Mouse (Mus musculus): Measurements from ENCODE around the gene Tjp2. TPM values are rescaled to one million over a fixed set of nuclear protein-coding genes. Genes with fewer than 3 reads are reported as not detected.
A peak's percentile ranks its signal among the peaks of the same experiment; 100 is the strongest.

Tjp2 gene
- polyA plus RNA-seq, 1 experiment from 2014 or later = 11.6 TPM

GRCm38 (mm10) chr19:24160460-24160859 lies 64.4 kb downstream of the Tjp2 start:
- Histone ChIP-seq H3K4me3 (ENCODE audit: low read depth, low read length) (no peak overlapping the region), H3K27ac (ENCODE audit: low read length) (no peak overlapping the region), H3K4me1 (ENCODE audit: control insufficient read depth, insufficient read depth, low read length) (peaks cover 2% of the 10 kb centered on the region), H3K27me3 (ENCODE audit: control insufficient read depth, insufficient read depth, low read depth, low read length) (no peaks in the 10 kb centered on the region), H3K4me2 (ENCODE audit: low read length) (no peak overlapping the region), H3K9me3 (replicated peaks; ENCODE audit: control insufficient read depth, low read length, poor library complexity, severe bottlenecking) (no peaks in the 10 kb centered on the region), H3K36me3 (ENCODE audit: control insufficient read depth, insufficient read depth, low read length) (no peaks in the 10 kb centered on the region), H3K9ac (ENCODE audit: low read depth, low read length) (no peak overlapping the region)
- WGBS = 13% methylated on average over 8 of the region's 8 CpGs
- peak; percentile 62 for ATAC-seq

- Histone ChIP-seq H3K36me3 (ENCODE audit: control insufficient read depth, insufficient read depth, low read length) (no peaks in the 10 kb centered on the region), H3K4me2 (ENCODE audit: low read length) (no peak overlapping the region), H3K27ac (ENCODE audit: low read length) (no peak overlapping the region), H3K4me3 (ENCODE audit: low read depth, low read length) (no peak overlapping the region), H3K9ac (ENCODE audit: low read depth, low read length) (no peak overlapping the region), H3K4me1 (ENCODE audit: control insufficient read depth, insufficient read depth, low read length) (peaks cover 2% of the 10 kb centered on the region; the same call in 1 of the 2 replicates), H3K9me3 (replicated peaks; ENCODE audit: control insufficient read depth, low read length, poor library complexity, severe bottlenecking) (no peaks in the 10 kb centered on the region), H3K27me3 (ENCODE audit: control insufficient read depth, insufficient read depth, low read depth, low read length) (no peaks in the 10 kb centered on the region)
- 62% methylated on average over 9 of the region's 9 CpGs for WGBS
- ATAC-seq = no peak
These were observed 65.1 kb downstream of the Tjp2 start for GRCm38 (mm10) chr19:24159751-24160150.

- H3K4me3 ChIP-seq (ENCODE audit: low read depth, low read length) = no peak overlapping the region
- H3K4me2 ChIP-seq (ENCODE audit: low read length) = no peak overlapping the region
- 71% methylated on average over 9 of the region's 9 CpGs for WGBS
- ATAC-seq = no peak
- no peak overlapping the region for H3K9ac ChIP-seq (ENCODE audit: low read depth, low read length)
- H3K9me3 ChIP-seq (replicated peaks; ENCODE audit: control insufficient read depth, low read length, poor library complexity, severe bottlenecking) = no peaks in the 10 kb centered on the region
- H3K27ac ChIP-seq (ENCODE audit: low read length) = no peak overlapping the region
- H3K27me3 ChIP-seq (ENCODE audit: control insufficient read depth, insufficient read depth, low read depth, low read length) = no peaks in the 10 kb centered on the region
- peaks cover 2% of the 10 kb centered on the region; the same call in 1 of the 2 replicates for H3K4me1 ChIP-seq (ENCODE audit: control insufficient read depth, insufficient read depth, low read length)
- H3K36me3 ChIP-seq (ENCODE audit: control insufficient read depth, insufficient read depth, low read length) = no peaks in the 10 kb centered on the region
These were observed 65.5 kb downstream of the Tjp2 start for GRCm38 (mm10) chr19:24159334-24159733.

- H3K36me3 ChIP-seq (ENCODE audit: control insufficient read depth, insufficient read depth, low read length) = no peaks in the 10 kb centered on the region
- no peak for ATAC-seq
- 70% methylated on average over 6 of the region's 6 CpGs for WGBS
- H3K9ac ChIP-seq (ENCODE audit: low read depth, low read length) = no peak overlapping the region
- no peak overlapping the region for H3K4me2 ChIP-seq (ENCODE audit: low read length)
- no peaks in the 10 kb centered on the region for H3K27me3 ChIP-seq (ENCODE audit: control insufficient read depth, insufficient read depth, low read depth, low read length)
- H3K4me3 ChIP-seq (ENCODE audit: low read depth, low read length) = no peak overlapping the region
- no peaks in the 10 kb centered on the region for H3K4me1 ChIP-seq (ENCODE audit: control insufficient read depth, insufficient read depth, low read length)
- no peak overlapping the region for H3K27ac ChIP-seq (ENCODE audit: low read length)
- H3K9me3 ChIP-seq (replicated peaks; ENCODE audit: control insufficient read depth, low read length, poor library complexity, severe bottlenecking) = no peaks in the 10 kb centered on the region
These were observed 68.8 kb downstream of the Tjp2 start for GRCm38 (mm10) chr19:24156067-24156455.

GRCm38 (mm10) chr19:24155395-24156066 lies 69.3 kb downstream of the Tjp2 start:
- WGBS = 45% methylated on average over 8 of the region's 8 CpGs
- no peaks in the 10 kb centered on the region for H3K36me3 ChIP-seq (ENCODE audit: control insufficient read depth, insufficient read depth, low read length)
- H3K4me3 ChIP-seq (ENCODE audit: low read depth, low read length) = no peak overlapping the region
- H3K9me3 ChIP-seq (replicated peaks; ENCODE audit: control insufficient read depth, low read length, poor library complexity, severe bottlenecking) = no peaks in the 10 kb centered on the region
- no peak overlapping the region for H3K27ac ChIP-seq (ENCODE audit: low read length)
- no peaks in the 10 kb centered on the region for H3K4me1 ChIP-seq (ENCODE audit: control insufficient read depth, insufficient read depth, low read length)
- H3K4me2 ChIP-seq (ENCODE audit: low read length) = no peak overlapping the region
- no peaks in the 10 kb centered on the region for H3K27me3 ChIP-seq (ENCODE audit: control insufficient read depth, insufficient read depth, low read depth, low read length)
- no peak for ATAC-seq
- H3K9ac ChIP-seq (ENCODE audit: low read depth, low read length) = no peak overlapping the region

- H3K27me3 ChIP-seq (ENCODE audit: control insufficient read depth, insufficient read depth, low read depth, low read length) = no peaks in the 10 kb centered on the region
- H3K4me3 ChIP-seq (ENCODE audit: low read depth, low read length) = no peak overlapping the region
- 56% methylated on average over 9 of the region's 9 CpGs for WGBS
- H3K4me2 ChIP-seq (ENCODE audit: low read length) = no peak overlapping the region
- H3K36me3 ChIP-seq (ENCODE audit: control insufficient read depth, insufficient read depth, low read length) = no peaks in the 10 kb centered on the region
- no peak overlapping the region for H3K9ac ChIP-seq (ENCODE audit: low read depth, low read length)
- H3K9me3 ChIP-seq (replicated peaks; ENCODE audit: control insufficient read depth, low read length, poor library complexity, severe bottlenecking) = no peaks in the 10 kb centered on the region
- H3K27ac ChIP-seq (ENCODE audit: low read length) = no peak overlapping the region
- H3K4me1 ChIP-seq (ENCODE audit: control insufficient read depth, insufficient read depth, low read length) = no peaks in the 10 kb centered on the region
- peak; percentile 51; the same call in 1 of the 2 replicates for ATAC-seq
These were observed 71.4 kb downstream of the Tjp2 start for GRCm38 (mm10) chr19:24153266-24154023.

- Histone ChIP-seq H3K9me3 (replicated peaks; ENCODE audit: control insufficient read depth, low read length, poor library complexity, severe bottlenecking) (no peaks in the 10 kb centered on the region), H3K9ac (ENCODE audit: low read depth, low read length) (no peak overlapping the region), H3K36me3 (ENCODE audit: control insufficient read depth, insufficient read depth, low read length) (no peaks in the 10 kb centered on the region), H3K4me3 (ENCODE audit: low read depth, low read length) (no peak overlapping the region), H3K4me2 (ENCODE audit: low read length) (no peak overlapping the region), H3K27me3 (ENCODE audit: control insufficient read depth, insufficient read depth, low read depth, low read length) (no peaks in the 10 kb centered on the region), H3K4me1 (ENCODE audit: control insufficient read depth, insufficient read depth, low read length) (peaks cover 3% of the 10 kb centered on the region; the same call in 1 of the 2 replicates), H3K27ac (ENCODE audit: low read length) (no peak overlapping the region)
- 89% methylated on average over 7 of the region's 7 CpGs for WGBS
- ATAC-seq = no peak
These were observed 80.8 kb downstream of the Tjp2 start for GRCm38 (mm10) chr19:24144009-24144408.

GRCm38 (mm10) chr19:24142621-24143061 lies 82.2 kb downstream of the Tjp2 start:
- ATAC-seq = peak; percentile 80
- no peaks in the 10 kb centered on the region for H3K9me3 ChIP-seq (replicated peaks; ENCODE audit: control insufficient read depth, low read length, poor library complexity, severe bottlenecking)
- peak overlapping the region; percentile 59 for H3K27ac ChIP-seq (ENCODE audit: low read length)
- no peak overlapping the region for H3K9ac ChIP-seq (ENCODE audit: low read depth, low read length)
- no peak overlapping the region for H3K4me3 ChIP-seq (ENCODE audit: low read depth, low read length)
- WGBS = 37% methylated on average over 12 of the region's 12 CpGs
- no peaks in the 10 kb centered on the region for H3K36me3 ChIP-seq (ENCODE audit: control insufficient read depth, insufficient read depth, low read length)
- no peaks in the 10 kb centered on the region for H3K27me3 ChIP-seq (ENCODE audit: control insufficient read depth, insufficient read depth, low read depth, low read length)
- H3K4me1 ChIP-seq (ENCODE audit: control insufficient read depth, insufficient read depth, low read length) = peaks cover 3% of the 10 kb centered on the region; the same call in 1 of the 2 replicates
- H3K4me2 ChIP-seq (ENCODE audit: low read length) = peak overlapping the region; percentile 39; the same call in 1 of the 2 replicates

GRCm38 (mm10) chr19:24140298-24140697 lies 84.5 kb downstream of the Tjp2 start:
- H3K27me3 ChIP-seq (ENCODE audit: control insufficient read depth, insufficient read depth, low read depth, low read length) = no peaks in the 10 kb centered on the region
- WGBS = 65% methylated on average over 3 of the region's 3 CpGs
- ATAC-seq = no peak
- H3K4me3 ChIP-seq (ENCODE audit: low read depth, low read length) = no peak overlapping the region
- H3K4me2 ChIP-seq (ENCODE audit: low read length) = no peak overlapping the region
- H3K36me3 ChIP-seq (ENCODE audit: control insufficient read depth, insufficient read depth, low read length) = no peaks in the 10 kb centered on the region
- H3K9ac ChIP-seq (ENCODE audit: low read depth, low read length) = no peak overlapping the region
- peaks cover 3% of the 10 kb centered on the region; the same call in 1 of the 2 replicates for H3K4me1 ChIP-seq (ENCODE audit: control insufficient read depth, insufficient read depth, low read length)
- H3K27ac ChIP-seq (ENCODE audit: low read length) = no peak overlapping the region
- H3K9me3 ChIP-seq (replicated peaks; ENCODE audit: control insufficient read depth, low read length, poor library complexity, severe bottlenecking) = no peaks in the 10 kb centered on the region

Data from midbrain, embryonic 16.5 days (tissue).